In the genomic region with DNA sequence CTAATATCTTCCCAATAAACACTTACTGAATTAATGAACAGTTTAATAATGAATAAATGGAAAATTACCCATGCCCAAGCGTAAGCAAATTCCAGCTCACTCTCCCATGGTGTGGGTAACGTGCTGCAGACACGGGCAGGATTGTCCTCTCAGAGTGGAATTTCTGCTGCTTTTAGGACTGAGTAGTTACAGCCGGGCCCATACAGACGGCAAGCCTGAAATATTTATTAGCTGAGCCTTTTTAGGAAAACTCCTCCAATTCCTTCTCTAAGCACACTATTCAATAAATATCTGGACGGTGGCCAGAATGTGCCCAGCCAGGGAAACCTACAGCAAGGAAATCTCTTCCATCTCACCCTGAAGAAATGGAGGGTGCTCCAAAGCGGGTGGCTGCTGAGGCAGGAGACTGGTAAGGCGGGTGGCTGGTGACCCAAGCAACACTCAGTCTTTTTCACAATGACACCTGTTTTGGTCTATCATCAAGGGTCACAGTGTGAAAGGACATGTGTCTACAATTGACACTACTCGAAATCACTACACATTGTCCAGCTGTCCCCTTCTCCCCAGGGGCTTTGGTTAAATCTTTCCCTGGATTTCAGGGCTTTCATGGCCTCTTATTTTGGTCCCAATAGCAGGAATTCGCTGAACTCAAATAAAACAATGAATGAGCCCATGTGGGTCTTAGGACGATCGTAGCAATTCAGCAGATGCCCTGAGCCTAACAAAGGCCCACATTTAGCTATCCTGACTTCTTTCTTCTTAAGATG, we compare ENCODE assay signal across 14 mouse cellular contexts.
DNase-seq lines count a peak whose midpoint lies in the region; ATAC-seq and TF ChIP-seq lines count a peak whose summit lies in the region.
"Had no signal": no experiment of that assay in that cellular context is flagged by ENCODE, and none has a peak within 500 bp of the region (broad histone marks: within the 10 kb centered on the region; RNA-seq: fewer than 3 reads in every experiment).

No protein-coding gene starts in this region.

- TF ChIP-seq POLR2A in brain, embryonic 14.5 days (IDR thresholded peaks at IDR 0.05; ENCODE audit: borderline replicate concordance, extremely low read depth, insufficient read depth, insufficient read length, poor library complexity, severe bottlenecking), result no peak

- no peak for TF ChIP-seq CTCF in intestine, postnatal 0 days (IDR thresholded peaks at IDR 0.05; ENCODE audit: low read depth)
- no peak for TF ChIP-seq CTCF in brain, embryonic 14.5 days (IDR thresholded peaks at IDR 0.05; ENCODE audit: borderline replicate concordance, extremely low read depth, insufficient read depth, insufficient read length)
- no peak for TF ChIP-seq CTCF in layer of hippocampus, adult 2 months (conservative IDR thresholded peaks at IDR 0.05)

- H3K4me3 ChIP-seq in intestine, embryonic 16.5 days (ENCODE audit: low read length), result no peak overlapping the region
- no peak overlapping the region for H3K4me3 ChIP-seq in intestine, postnatal 0 days (ENCODE audit: low read depth, low read length)
- H3K4me3 ChIP-seq in forebrain, embryonic 11.5 days (ENCODE audit: low read depth, low read length), result no peak overlapping the region
- H3K4me3 ChIP-seq in layer of hippocampus, adult 2 months, result no peak overlapping the region
- H3K4me3 ChIP-seq: embryonic facial prominence, embryonic 13.5 days; heart, embryonic 15.5 days had no signal

- peak overlapping the region; percentile 48 for H3K27ac ChIP-seq in intestine, embryonic 16.5 days (ENCODE audit: low read length)
- no peak overlapping the region for H3K27ac ChIP-seq in intestine, postnatal 0 days (ENCODE audit: low read depth, low read length)
- no peak overlapping the region for H3K27ac ChIP-seq in forebrain, embryonic 11.5 days (ENCODE audit: low read depth, low read length)
- H3K27ac ChIP-seq in layer of hippocampus, adult 2 months, result no peak overlapping the region
- H3K27ac ChIP-seq: embryonic facial prominence, embryonic 13.5 days; heart, embryonic 15.5 days had no signal

- WGBS in intestine, embryonic 16.5 days, result 54% methylated on average over 12 of the region's 12 CpGs
- WGBS in intestine, postnatal 0 days, result 68% methylated on average over 12 of the region's 12 CpGs
- WGBS in forebrain, embryonic 11.5 days, result 27% methylated on average over 12 of the region's 12 CpGs

- no peak overlapping the region for H3K9ac ChIP-seq in intestine, embryonic 16.5 days (ENCODE audit: low read depth, low read length)
- no peak overlapping the region for H3K9ac ChIP-seq in intestine, postnatal 0 days (ENCODE audit: low read depth, low read length)
- H3K9ac ChIP-seq in forebrain, embryonic 11.5 days (ENCODE audit: low read length), result no peak overlapping the region
- H3K9ac ChIP-seq: embryonic facial prominence, embryonic 13.5 days; heart, embryonic 15.5 days; liver, postnatal 0 days had no signal

- H3K27me3 ChIP-seq in intestine, embryonic 16.5 days (replicated peaks; ENCODE audit: control insufficient read depth, insufficient read depth, low read length), result no peaks in the 10 kb centered on the region
- no peaks in the 10 kb centered on the region for H3K27me3 ChIP-seq in intestine, postnatal 0 days (replicated peaks; ENCODE audit: control insufficient read depth, insufficient read depth, low read length)
- H3K27me3 ChIP-seq in forebrain, embryonic 11.5 days (ENCODE audit: control insufficient read depth, insufficient read depth, low read length), result no peaks in the 10 kb centered on the region
- H3K27me3 ChIP-seq: embryonic facial prominence, embryonic 13.5 days; heart, embryonic 15.5 days had no signal

- H3K36me3 ChIP-seq in intestine, embryonic 16.5 days (ENCODE audit: control insufficient read depth, insufficient read depth, low read length), result no peaks in the 10 kb centered on the region
- H3K36me3 ChIP-seq in intestine, postnatal 0 days (ENCODE audit: control insufficient read depth, insufficient read depth), result no peaks in the 10 kb centered on the region
- H3K36me3 ChIP-seq in forebrain, embryonic 11.5 days (ENCODE audit: control insufficient read depth, insufficient read depth, low read length), result no peaks in the 10 kb centered on the region
- H3K36me3 ChIP-seq: embryonic facial prominence, embryonic 13.5 days; heart, embryonic 15.5 days had no signal

- ATAC-seq in intestine, embryonic 16.5 days, result no peak
- ATAC-seq in intestine, postnatal 0 days, result no peak
- ATAC-seq in forebrain, embryonic 11.5 days (replicated peaks; ENCODE audit: low FRiP score), result peak; percentile 54
- ATAC-seq: liver, postnatal 0 days had no signal

- no peaks in the 10 kb centered on the region for H3K9me3 ChIP-seq in intestine, embryonic 16.5 days (ENCODE audit: control insufficient read depth, low read length)
- no peaks in the 10 kb centered on the region for H3K9me3 ChIP-seq in intestine, postnatal 0 days (ENCODE audit: control insufficient read depth)
- no peaks in the 10 kb centered on the region for H3K9me3 ChIP-seq in forebrain, embryonic 11.5 days (ENCODE audit: control insufficient read depth, low read length)
- H3K9me3 ChIP-seq: embryonic facial prominence, embryonic 13.5 days; heart, embryonic 15.5 days had no signal

- no peak overlapping the region for H3K4me2 ChIP-seq in intestine, embryonic 16.5 days (ENCODE audit: low read depth, low read length)
- H3K4me2 ChIP-seq in intestine, postnatal 0 days (replicated peaks; ENCODE audit: low read depth), result no peak overlapping the region
- H3K4me2 ChIP-seq in forebrain, embryonic 11.5 days (ENCODE audit: low read depth, low read length, severe bottlenecking), result no peak overlapping the region
- H3K4me2 ChIP-seq: embryonic facial prominence, embryonic 13.5 days; heart, embryonic 15.5 days had no signal

- peaks cover 7% of the 10 kb centered on the region for H3K4me1 ChIP-seq in intestine, embryonic 16.5 days (ENCODE audit: control insufficient read depth, insufficient read depth, low read length)
- H3K4me1 ChIP-seq in intestine, postnatal 0 days (replicated peaks; ENCODE audit: control insufficient read depth, insufficient read depth, low read length), result no peaks in the 10 kb centered on the region
- H3K4me1 ChIP-seq in forebrain, embryonic 11.5 days (replicated peaks; ENCODE audit: control insufficient read depth, insufficient read depth, low read length), result no peaks in the 10 kb centered on the region; the same call in 1 of the 2 replicates

- peak; percentile 76 for DNase-seq in brain, embryonic 14.5 days (ENCODE audit: low read depth)
- DNase-seq in forebrain, embryonic 11.5 days (ENCODE audit: low spot score), result no peak
- DNase-seq in mesoderm, embryonic 11.5 days (ENCODE audit: low read depth, low spot score), result peak; percentile 44
- no peak for DNase-seq in layer of hippocampus, adult 2 months (ENCODE audit: low spot score in 2 of 2)
- no peak for DNase-seq in left cerebral cortex, adult 18-20 months (ENCODE audit: low spot score in 2 of 2)
- no peak for DNase-seq in yolk sac, embryonic 10.5 days (ENCODE audit: low spot score)
- DNase-seq: cerebellum, adult 18-20 months; kidney, postnatal 25 days; liver, postnatal 0 days; thymus, postnatal 36 days had no signal

Comparison
In these comparisons a context has a peak if more than half of its experiments do, and no peak if none do; other contexts are left out.
1. DNase-seq: peak in brain, embryonic 14.5 days (single experiment) and mesoderm, embryonic 11.5 days (single experiment); none in forebrain, embryonic 11.5 days (single experiment), layer of hippocampus, adult 2 months (0 of 2), left cerebral cortex, adult 18-20 months (0 of 2) and yolk sac, embryonic 10.5 days (single experiment).